8 mouse cellular contexts compared by ENCODE assay signal in genomic region chr7:132610468-132611318, GRCm38 (mm10). TPM values are rescaled to one million over a fixed set of nuclear protein-coding genes. Genes with fewer than 3 reads are reported as not detected.
DNase-seq lines count a peak whose midpoint lies in the region; ATAC-seq and TF ChIP-seq lines count a peak whose summit lies in the region.

TSS of gene Lhpp (plus strand) at chr7:132610638.

- TF ChIP-seq CTCF in thymus, adult 2 months (IDR thresholded peaks at IDR 0.05; ENCODE audit: borderline replicate concordance, control insufficient read depth, extremely low read depth, insufficient read depth, low read length, poor library complexity) = no peak

- 0 out of 2 replicates have a peak, but pooled peaks have one; percentile 28 for TF ChIP-seq POLR2A in thymus, adult 2 months (IDR thresholded peaks at IDR 0.05; ENCODE audit: control insufficient read depth, extremely low read depth, insufficient read depth, low read length, poor library complexity)

- H3K27ac ChIP-seq in lung, embryonic 16.5 days (ENCODE audit: low read length) = no peak within 1 kb of the TSS
- H3K27ac ChIP-seq in thymus, adult 2 months (ENCODE audit: control insufficient read depth, insufficient read depth, low read length) = no peak within 1 kb of the TSS

- no peaks in the 10 kb centered on the region for H3K9me3 ChIP-seq in lung, embryonic 16.5 days (ENCODE audit: control insufficient read depth, low read length)

- DNase-seq in Muller cell, postnatal 12 days (ENCODE audit: inconsistent ontology term) = peak; percentile 80
- DNase-seq in cerebellum, adult 9-10 months = peak; percentile 54
- peak; percentile 43 for DNase-seq in layer of hippocampus, adult 9-10 months (ENCODE audit: low spot score)
- DNase-seq in ovary, adult 18-20 months (ENCODE audit: low spot score) = peak; percentile 69
- peak; percentile 69 for DNase-seq in thymus, adult 2 months

- H3K27me3 ChIP-seq in lung, embryonic 16.5 days (ENCODE audit: control insufficient read depth, insufficient read depth, low read depth, low read length) = no peaks in the 10 kb centered on the region
- no peaks in the 10 kb centered on the region; the same call in 1 of the 2 replicates for H3K27me3 ChIP-seq in thymus, adult 2 months (ENCODE audit: control insufficient read depth, insufficient read depth, low read length)

- peak within 1 kb of the TSS; percentile 66 for H3K4me3 ChIP-seq in lung, embryonic 16.5 days (ENCODE audit: low read length)
- peak within 1 kb of the TSS; percentile 96 for H3K4me3 ChIP-seq in thymus, adult 2 months (ENCODE audit: control insufficient read depth, insufficient read depth, low read length)

- H3K9ac ChIP-seq in lung, embryonic 16.5 days (ENCODE audit: low read length) = peak within 1 kb of the TSS; percentile 74

- peaks cover 4% of the 10 kb centered on the region; the same call in 1 of the 2 replicates for H3K4me1 ChIP-seq in lung, embryonic 16.5 days (replicated peaks; ENCODE audit: control insufficient read depth, insufficient read depth, low read length)
- peaks cover 6% of the 10 kb centered on the region; the same call in 1 of the 2 replicates for H3K4me1 ChIP-seq in thymus, adult 2 months (replicated peaks; ENCODE audit: control insufficient read depth, insufficient read depth, low read length)

- H3K4me2 ChIP-seq in lung, embryonic 16.5 days (ENCODE audit: low read depth, low read length) = peak within 1 kb of the TSS; percentile 77

- H3K36me3 ChIP-seq in lung, embryonic 16.5 days (ENCODE audit: control insufficient read depth, insufficient read depth, low read length) = no peaks in the 10 kb centered on the region
- H3K36me3 ChIP-seq in thymus, adult 2 months (ENCODE audit: control insufficient read depth, insufficient read depth, low read length) = no peaks in the 10 kb centered on the region

- 7% methylated on average over 44 of the region's 44 CpGs for WGBS in lung, embryonic 16.5 days
- 8% methylated on average over 44 of the region's 44 CpGs for WGBS in thymus, adult 2 months

- ATAC-seq in frontal cortex, adult (ENCODE audit: low TSS enrichment) = peak; percentile 93
- peak; percentile 91 to 92 for ATAC-seq in hematopoietic stem cell, adult 5-6 weeks (replicated peaks in 1 of 2; ENCODE audit: insufficient read depth in 1 of 2, low FRiP score in 2 of 2, low TSS enrichment in 1 of 2, low read depth in 1 of 2, poor library complexity in 2 of 2, severe bottlenecking in 2 of 2)
- ATAC-seq in lung, embryonic 16.5 days (ENCODE audit: low read depth) = peak; percentile 86

RNA-seq across cellular contexts. Expression of gene Lhpp, which starts in this region (rescaled TPM):
- total RNA-seq in hematopoietic stem cell, adult 5-6 weeks (2017) = 7.9 and 10.1 TPM in 2 replicates
- polyA plus RNA-seq in lung, embryonic 16.5 days (2015; fragmentation: Nextera tagmentation; extraction: Ambion mirVana) = 15.9 and 18.8 TPM in 2 replicates
- 10.0 and 12.0 TPM in 2 replicates for polyA plus RNA-seq in thymus, adult 2 months (2012; rRNA removed)
